Mouse (Mus musculus): ENCODE data around the gene Hsd11b1. TPM values are rescaled to one million over a fixed set of nuclear protein-coding genes. Genes with fewer than 3 reads are reported as not detected.

Hsd11b1 gene
- total RNA-seq, 2 experiments from 2014 or later: 3.7 to 3.9 TPM

DNA sequence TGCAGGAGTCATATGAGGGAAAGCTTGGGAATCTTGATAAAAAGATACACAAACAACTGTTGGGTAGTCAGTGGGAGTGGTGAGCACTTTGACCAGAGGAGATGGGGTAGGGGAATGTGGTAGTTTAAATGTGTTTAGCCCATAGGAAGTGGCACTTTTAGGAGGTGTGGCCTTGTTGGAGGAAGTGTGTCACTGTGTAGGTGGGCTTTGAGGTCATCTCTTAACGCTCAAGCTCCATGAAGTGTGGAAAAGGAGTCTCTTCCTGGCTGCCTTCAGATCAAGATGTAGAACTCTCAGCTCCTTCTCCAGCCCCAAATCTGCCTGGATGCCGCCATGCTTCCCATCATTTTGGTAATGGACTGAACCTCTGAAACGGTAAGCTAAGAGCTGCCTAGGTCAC is 56.4 kb downstream of the Hsd11b1 start, which contains the start of gene Lamb3:
TSS of gene Lamb3 (plus strand) at position 197 of the 400 bp plus-strand sequence.
- DNase-seq (ENCODE audit: low spot score in 2 of 2): no peak

DNA sequence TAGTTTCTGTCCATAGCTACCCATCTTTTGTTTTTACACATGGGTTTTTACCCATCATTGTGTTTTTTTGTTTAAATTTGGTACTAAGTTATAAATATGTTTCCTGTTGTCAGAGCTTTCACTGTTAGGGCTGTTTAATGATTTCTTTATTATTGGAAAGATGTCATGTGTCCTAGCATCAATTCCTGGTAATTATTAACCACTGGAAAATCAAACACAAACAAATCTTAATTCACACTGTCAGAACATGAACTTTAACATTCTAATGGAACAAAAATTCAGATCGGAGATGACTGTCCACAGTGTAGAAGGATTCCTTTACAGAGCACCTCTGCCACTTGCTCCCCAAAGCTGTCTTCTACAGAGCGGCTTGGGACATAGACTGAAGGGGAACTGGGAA is 58.4 kb downstream of the Hsd11b1 start:
- DNase-seq (ENCODE audit: low spot score in 2 of 2): no peak

- no peak for DNase-seq (ENCODE audit: low spot score in 2 of 2)
These were observed 60.1 kb downstream of the Hsd11b1 start for GRCm38 (mm10) chr1:193203821-193204220.

- DNase-seq (ENCODE audit: low spot score in 2 of 2): no peak
These were observed 62.5 kb downstream of the Hsd11b1 start, which contains the start of gene Traf3ip3 for GRCm38 (mm10) chr1:193201383-193201778. Gene Traf3ip3 (minus strand): TSS chr1:193201703.

DNA sequence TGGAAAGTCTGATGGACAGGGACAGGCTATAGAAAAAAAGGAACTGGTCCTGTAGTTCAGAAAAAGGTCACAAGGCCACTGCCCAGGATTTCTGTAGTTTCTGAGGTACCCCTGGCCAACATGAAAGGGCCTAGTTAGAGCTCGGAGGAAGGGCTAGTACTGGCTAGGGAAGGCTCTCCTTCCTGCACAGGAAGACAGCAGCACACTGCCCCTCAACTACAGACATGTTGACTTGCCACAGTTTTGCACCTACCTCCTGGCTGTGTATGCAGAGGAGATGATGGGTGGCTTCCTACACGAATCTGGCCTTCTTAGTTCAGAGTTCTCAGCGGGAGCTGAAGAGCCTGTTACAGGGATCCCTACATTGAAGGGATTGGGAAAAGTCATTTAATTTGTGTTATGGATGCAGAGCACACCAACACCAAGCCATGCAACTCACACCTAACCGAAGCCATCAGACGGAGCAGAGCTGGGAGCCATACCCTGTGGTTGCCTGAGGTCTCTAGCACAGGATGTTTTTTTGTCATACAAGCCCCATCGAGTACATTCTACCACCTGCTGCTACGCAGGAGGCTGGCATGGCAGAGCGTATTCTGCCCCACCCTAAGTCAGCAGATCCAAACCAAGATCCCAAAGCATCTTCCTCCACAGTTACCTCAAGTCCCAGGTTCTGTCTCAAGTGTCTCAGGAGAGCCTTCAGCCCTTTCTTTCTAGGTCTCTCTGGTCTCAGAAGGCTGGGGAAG is 63.1 kb downstream of the Hsd11b1 start:
- DNase-seq (ENCODE audit: low spot score in 2 of 2): no peak

DNA sequence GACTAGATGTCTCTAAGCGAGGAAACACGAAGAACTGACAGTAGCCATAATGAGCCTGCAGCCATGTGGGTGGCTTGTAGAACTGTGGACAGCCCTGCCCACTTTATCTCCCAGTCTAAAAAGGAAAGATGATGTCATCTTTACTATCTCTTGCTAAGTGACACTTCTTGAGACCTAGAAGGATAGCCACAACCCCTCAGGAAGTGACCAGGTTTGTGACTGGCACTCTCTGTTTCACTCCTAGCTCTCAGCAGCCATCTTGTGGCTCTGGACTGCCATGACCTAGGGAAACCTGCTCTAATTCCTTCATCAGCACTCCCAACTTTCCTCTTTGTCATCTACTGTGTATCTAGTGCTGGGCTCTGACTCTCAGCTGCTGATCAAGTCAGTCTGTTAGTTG is 65.6 kb downstream of the Hsd11b1 start:
- no peak for DNase-seq (ENCODE audit: low spot score in 2 of 2)

- peak; percentile 29 to 62 for DNase-seq (ENCODE audit: low spot score in 2 of 2)
These were observed 66.2 kb downstream of the Hsd11b1 start for GRCm38 (mm10) chr1:193197494-193198205.

DNA sequence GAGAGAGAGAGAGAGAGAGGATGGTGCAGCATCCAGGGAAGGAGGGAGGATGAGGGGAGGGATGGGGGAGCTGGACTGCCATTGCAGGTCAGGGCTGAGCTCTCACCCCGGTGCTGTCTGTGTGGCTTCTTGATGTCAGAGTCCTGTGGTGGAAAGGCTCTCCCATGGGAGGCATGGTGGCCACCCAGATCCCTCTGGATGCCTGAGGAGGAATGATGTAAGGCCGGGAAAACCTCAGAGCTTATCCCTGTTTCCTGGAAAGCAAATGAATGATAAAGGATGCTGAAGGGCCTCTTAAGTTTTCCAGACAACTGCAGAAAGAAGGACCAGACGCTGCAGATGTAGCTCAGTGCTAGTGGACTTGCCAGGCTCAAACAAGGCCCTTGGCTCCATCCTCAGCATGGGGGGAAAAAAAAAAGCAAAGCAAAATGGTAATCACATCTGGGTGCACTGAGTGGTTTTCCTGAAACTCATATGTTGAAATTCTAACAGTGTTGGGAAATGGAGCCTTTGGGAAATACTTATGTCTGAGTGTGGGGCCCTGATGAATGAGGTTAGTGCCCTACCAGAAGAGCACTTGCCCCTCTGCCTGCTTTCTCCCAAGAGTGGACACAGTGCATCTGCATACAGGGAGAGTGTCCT is 68.6 kb downstream of the Hsd11b1 start:
- DNase-seq (ENCODE audit: low spot score in 2 of 2): no peak

GRCm38 (mm10) chr1:193194416-193195140 is 69.3 kb downstream of the Hsd11b1 start:
- DNase-seq (ENCODE audit: low spot score in 2 of 2): no peak

GRCm38 (mm10) chr1:193191675-193192283 is 72.1 kb downstream of the Hsd11b1 start:
- DNase-seq (ENCODE audit: low spot score in 2 of 2): no peak

GRCm38 (mm10) chr1:193189771-193190170 is 74.1 kb downstream of the Hsd11b1 start:
- DNase-seq (ENCODE audit: low spot score in 2 of 2): no peak

- peak; percentile 40 to 76 for DNase-seq (ENCODE audit: low spot score in 2 of 2)
These were observed 74.7 kb downstream of the Hsd11b1 start for GRCm38 (mm10) chr1:193189151-193189621.

DNA sequence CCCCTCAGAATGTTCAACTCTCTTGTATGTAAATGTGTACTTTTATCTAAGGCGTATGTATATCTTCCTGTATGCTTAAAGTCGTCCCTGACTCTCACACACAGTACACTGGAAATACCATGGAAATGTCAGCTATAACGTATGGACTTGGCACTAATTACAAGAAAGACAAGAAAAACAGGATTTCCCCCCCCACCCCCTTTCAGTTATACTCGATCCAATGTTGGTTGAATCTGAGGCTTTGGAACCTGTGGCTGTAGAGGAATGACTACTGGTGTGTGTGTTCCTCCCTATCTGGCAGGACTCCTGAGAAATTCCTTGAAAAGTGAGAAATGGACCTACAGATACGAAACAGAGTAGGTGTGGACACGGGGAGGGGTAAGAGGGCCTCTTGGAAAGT is 75.6 kb downstream of the Hsd11b1 start:
- DNase-seq (ENCODE audit: low spot score in 2 of 2): no peak

GRCm38 (mm10) chr1:193181104-193181503 is 82.8 kb downstream of the Hsd11b1 start:
- no peak for DNase-seq (ENCODE audit: low spot score in 2 of 2)

- DNase-seq (ENCODE audit: low spot score in 2 of 2): no peak
These were observed 89.6 kb downstream of the Hsd11b1 start for GRCm38 (mm10) chr1:193174143-193174733.

DNA sequence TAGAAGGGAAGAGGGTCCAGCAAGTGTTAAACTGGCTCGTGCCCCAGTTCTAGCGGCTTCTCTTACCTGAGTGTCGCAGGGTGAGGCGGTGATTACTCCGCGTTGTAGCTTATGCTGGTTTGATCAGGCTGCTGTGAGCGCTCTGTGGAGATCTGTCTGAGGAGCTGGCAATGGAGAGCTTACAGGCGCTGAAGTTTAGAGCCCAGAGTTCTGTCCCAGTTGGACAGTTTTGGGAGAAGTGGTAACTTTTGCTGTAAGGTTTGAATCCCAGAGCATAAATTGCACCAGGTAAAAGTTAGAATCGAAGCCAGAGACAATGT is 90.1 kb downstream of the Hsd11b1 start:
- no peak for DNase-seq (ENCODE audit: low spot score in 2 of 2)

GRCm38 (mm10) chr1:193172991-193173809 is 90.7 kb downstream of the Hsd11b1 start:
- DNase-seq (ENCODE audit: low spot score in 2 of 2): peak; percentile 84 to 93

All from gastrocnemius, postnatal 4 days (tissue).